Mouse (Mus musculus): ENCODE results near the gene Acot4.
"Not testable (repeated sequence)": the region's sequence is repeated elsewhere in the genome, so short reads cannot be mapped to it uniquely, and the experiment has no call there.

Gene Acot4

DNA sequence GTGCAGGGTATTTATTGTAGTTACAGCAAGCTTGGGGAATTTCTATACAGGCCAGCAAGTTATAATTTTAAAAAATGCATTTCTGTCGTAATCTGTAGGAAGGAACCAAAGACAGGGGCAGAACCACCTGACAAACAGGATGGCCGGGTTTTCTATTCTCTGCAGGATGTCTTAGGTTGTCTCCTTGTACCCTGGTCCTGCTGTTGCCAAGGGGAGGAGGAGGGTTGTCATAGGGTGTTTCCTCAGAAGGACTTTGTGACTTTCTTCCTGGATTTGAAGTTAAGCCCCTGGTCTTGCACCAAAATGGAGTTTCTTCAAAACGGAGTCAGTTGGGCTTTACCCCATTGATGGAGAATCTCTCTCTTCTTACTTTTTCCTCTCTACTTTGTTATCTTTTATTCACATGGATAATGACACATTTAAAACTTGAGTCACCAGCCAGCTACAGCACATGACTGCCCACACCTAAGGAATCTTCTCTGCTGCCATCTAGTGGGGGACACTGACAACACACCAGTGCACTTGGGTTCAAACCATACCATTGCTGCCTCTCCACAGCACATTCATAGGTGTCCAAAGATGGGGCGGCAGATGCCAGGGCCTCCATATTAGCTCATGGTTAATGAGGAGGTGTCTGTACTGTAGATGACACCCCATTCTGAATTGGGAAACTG is 7.4 kb upstream of the Acot4 start:
- peak; percentile 55 for DNase-seq (ENCODE audit: low read depth, low spot score)

DNA sequence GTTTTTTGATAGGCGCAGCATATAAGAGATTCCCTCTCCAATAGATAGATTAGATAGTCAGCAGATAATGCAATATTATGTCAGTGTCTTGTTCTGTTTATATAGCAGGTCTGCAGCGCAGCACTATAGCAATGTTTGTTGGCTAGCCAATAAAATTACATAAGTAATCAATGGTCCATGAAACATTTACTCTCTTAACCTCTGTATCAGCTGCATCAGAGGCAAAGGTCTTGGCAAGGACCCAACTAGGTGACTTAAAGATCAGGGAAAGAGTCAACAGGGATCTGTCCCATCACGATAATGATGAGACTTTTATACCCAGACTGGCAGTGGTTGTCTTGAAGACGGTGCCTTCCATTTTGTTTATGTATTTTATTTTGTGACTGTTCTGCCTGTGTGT is 5.3 kb upstream of the Acot4 start:
- DNase-seq (ENCODE audit: low read depth, low spot score): no peak

DNA sequence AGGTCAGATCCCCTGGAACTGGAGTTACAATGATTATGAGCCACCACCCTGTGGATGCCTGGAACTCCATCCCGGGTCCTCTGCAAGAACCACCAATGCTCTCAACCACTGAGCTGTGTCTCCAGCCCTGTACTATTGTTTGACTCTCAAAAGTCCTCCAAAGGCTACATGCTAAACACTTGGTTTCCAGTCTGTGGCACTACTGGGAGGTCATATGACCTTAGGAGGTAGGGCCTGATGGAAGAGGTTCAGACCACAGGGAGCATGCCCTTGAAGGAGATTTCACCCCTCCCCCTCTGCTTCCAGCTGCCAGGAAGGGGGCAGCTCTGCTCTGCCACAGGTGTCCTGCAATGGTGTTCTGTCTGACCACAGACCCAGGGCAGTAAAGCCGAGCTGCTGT is 4.9 kb upstream of the Acot4 start:
- not testable (repeated sequence) for DNase-seq (ENCODE audit: low read depth, low spot score)

DNA sequence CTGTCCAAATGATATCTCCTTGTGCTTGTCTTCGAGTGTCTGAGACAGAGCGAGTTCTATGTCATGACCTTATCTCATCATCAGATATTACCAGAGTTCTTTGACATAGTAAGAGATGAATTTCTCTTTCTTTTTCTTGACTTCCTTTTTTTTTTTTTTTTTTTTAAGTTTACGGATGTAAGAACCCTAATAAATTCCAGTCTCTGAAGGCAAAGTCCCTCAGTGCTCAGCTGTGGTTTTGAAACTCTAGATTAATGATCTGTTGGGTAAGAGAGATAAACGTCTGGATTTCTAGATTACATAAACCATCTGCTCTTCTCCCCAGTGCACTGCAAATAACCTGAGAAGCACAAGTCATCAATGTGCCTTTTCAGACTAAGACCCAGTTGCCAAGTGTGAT is 4.1 kb upstream of the Acot4 start:
- DNase-seq (ENCODE audit: low read depth, low spot score): no peak

DNA sequence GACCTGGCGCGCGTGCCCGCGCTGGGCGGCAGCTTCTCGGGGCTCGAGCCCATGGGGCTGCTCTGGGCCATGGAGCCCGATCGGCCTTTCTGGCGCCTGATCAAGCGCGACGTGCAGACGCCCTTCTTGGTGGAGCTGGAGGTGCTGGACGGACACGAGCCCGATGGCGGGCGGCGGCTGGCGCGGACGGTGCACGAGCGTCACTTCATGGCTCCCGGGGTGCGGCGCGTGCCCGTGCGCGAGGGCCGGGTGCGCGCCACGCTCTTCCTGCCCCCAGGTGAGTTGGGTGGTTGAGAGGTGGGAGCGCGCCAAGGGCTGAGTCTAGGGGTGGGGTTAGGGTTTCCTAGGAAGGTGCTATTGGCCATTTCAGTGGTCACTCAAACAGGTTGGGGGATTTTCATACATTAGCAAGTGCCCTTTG is 522 bp downstream of the Acot4 start, which contains the start of gene Gm49366:
Gene Gm49366, plus strand, starts transcription at position 245 of the 421 bp plus-strand sequence.
- not testable (repeated sequence) for DNase-seq (ENCODE audit: low read depth, low spot score)

DNA sequence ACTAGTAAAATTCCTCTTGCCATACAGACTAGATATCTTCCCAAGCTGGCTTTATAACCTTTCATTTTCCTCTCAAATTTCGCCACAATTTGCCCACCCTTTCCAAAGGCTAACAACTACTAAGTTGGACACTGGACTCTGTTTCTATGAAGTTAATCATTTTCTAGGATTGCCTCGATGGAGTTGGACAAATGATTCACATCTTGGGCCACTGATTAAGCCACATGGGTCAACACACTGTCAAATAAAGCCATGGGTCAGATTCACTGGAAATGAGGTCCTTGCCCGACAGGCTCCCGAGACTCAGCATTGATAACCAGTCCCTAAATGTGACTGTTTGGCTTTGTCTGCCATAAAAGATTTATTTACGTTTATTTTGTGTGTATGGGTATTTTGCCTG is 4.1 kb downstream of the Acot4 start:
- DNase-seq (ENCODE audit: low read depth, low spot score): no peak

DNA sequence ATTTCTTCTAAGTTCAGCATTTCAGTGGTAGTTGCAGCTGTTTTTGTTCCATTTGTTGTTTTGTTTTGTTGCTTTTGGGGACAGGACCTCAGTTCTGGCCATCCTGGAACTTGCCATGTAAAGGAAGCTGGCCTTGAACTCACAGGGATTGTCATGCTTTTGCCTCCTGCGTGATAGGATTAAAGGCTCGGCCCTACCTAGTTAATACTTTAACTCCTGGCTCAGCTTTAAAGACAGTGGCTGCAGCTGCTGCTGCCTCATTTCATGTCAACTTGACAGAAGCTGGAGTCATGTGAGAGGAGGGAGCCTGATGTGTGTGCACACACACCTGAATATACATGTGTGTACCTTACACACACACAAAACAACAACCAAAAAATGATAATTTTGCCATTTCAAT is 5.9 kb downstream of the Acot4 start:
- DNase-seq (ENCODE audit: low read depth, low spot score): no peak

DNA sequence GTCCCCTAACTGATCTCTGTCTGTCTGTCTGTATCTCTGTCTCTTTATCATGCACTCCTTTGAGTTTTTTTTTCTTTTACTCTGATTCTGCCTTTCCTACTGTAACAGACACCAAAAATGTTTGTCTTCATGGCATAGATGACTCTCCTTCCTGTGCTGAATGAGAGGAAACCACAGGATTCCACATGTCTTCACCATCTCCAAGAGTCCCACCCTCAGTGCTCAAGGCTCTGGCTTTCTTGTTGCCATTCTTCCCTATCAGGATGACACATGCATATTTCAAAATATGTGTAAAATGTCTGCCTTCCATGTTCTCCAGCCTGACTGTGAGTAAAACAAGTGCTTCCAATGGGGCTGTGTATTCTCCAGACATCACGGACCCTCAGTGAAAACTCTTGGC is 8.7 kb downstream of the Acot4 start:
- no peak for DNase-seq (ENCODE audit: low read depth, low spot score)

DNA sequence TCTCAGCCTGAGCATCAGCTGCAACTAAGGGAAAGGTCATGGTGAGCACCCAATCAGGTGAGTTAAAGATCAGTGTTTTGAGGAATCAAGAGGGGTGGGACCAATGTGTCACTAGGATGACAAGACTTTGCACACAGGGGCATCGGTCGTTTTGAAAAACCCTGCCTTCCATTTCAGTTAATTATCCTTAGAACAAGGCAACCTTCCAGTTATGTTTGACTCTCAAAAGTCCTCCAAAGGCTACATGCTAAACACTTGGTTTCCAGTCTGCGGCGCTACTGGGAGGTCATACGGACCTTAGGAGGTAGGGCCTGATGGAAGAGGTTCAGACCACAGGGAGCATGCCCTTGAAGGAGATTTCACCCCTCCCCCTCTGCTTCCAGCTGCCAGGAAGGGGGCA is 12.6 kb downstream of the Acot4 start:
- DNase-seq (ENCODE audit: low read depth, low spot score): not testable (repeated sequence)

DNA sequence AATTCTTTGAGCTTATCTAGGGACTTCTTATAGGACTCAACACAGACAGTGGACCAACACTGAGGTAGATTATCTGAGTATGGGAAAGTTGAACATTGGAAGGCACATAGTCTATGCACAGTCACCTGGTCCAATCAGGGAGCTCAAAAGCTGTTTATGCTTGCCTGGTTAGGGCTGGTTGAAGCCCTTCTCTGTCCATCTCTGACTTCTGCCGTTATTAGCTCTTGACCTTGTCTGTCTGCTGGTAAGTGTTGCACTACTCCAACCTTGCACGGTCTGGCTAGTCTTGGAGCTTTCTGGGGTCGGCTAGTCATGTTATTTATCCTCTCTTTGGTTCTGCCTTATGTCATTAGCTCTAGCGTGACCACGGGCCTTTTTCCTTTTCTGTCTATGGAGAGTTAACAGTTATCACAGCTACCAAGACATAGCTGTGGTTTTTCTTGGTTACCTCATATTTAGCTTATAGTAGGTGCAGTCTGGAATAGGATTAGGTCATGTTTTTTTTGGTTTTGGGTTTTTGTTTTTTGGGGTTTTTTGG is 13.8 kb downstream of the Acot4 start, which contains the start of gene Acot3:
Gene Acot3, plus strand, starts transcription at position 208 of the 538 bp plus-strand sequence.
- no peak for DNase-seq (ENCODE audit: low read depth, low spot score)

DNA sequence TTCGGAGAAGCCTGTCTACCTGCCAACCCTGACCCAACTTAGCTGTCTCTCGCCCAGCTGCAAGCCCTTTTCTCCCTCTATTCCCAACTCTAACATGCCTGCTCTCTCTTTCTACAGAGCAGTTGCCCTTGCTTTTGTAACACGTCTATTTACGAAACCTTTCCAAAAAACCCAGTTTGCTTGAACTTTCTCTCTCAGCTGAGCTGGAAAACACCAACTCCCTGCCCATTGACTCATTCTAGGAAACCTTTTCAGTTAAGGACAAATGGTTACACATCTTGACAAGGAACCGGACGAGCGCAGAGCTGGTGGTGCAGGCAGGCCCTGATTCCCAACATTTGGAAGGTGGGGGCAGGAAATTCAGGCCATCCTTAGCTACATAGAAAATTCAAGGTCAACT is 14.4 kb downstream of the Acot4 start:
- DNase-seq (ENCODE audit: low read depth, low spot score): no peak

DNA sequence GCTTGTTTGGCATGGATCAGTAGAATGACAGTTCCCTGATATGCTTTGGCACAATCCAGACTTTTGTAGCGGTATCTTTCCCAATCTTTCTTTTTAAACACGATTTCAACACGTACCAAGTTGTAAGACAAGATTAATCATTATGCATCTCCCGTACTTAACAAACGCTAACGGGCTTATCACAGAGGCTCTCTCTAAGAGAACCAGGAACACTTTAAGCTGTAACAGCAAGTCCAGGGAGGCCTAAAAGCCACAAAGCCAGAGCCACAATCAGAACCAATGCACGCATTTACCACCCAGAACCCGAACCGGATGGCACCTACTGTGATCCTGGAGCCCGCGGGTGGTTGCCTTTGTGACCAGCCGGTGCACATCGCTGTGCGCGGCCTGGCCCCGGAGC is 15.0 kb downstream of the Acot4 start:
- no peak for DNase-seq (ENCODE audit: low read depth, low spot score)

DNA sequence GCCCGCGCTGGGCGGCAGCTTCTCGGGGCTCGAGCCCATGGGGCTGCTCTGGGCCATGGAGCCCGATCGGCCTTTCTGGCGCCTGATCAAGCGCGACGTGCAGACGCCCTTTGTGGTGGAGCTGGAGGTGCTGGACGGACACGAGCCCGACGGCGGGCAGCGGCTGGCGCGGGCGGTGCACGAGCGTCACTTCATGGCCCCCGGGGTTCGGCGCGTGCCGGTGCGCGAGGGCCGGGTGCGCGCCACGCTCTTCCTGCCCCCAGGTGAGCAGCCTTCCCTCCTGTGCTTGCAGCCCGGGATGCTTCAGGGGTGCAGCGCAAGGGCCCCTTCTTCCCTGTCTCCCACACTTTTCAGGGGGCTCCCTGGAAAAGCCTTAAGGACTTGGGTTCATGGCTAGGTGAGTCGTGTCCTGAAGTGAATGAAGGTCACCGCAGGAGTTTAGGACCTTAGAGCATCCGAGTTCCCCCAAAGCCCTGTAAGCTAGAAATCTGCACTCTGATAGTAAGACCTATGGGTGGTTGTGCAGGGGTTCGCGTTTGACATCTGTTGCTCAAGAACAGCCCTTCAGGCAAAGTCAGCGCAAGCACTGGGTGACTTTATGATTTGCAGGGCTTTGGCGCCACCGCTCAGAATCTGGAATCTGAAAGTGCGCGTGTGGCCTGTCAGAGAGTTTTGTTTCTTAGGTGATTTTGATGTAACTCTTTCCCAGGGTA is 15.7 kb downstream of the Acot4 start:
- DNase-seq (ENCODE audit: low read depth, low spot score): no peak

DNA sequence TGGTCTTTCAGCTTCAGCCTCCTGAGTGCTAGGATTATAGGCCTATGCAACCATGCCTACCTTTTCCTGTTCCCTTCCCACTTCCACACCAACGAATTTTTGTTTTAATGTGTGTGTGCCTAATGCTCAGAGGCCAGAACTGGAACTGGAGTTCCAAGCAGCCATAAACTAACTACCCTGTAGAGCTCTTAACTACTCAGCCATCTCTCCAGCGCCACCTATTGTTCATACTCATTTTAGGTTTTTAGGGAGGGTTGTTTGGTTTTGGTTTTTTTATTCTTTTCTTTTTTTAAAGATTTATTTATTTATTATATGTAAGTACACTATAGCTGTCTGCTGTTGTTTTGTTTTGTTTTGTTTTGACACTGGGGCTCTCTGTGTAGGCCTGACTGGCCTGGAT is 22.8 kb downstream of the Acot4 start:
- no peak for DNase-seq (ENCODE audit: low read depth, low spot score)

DNA sequence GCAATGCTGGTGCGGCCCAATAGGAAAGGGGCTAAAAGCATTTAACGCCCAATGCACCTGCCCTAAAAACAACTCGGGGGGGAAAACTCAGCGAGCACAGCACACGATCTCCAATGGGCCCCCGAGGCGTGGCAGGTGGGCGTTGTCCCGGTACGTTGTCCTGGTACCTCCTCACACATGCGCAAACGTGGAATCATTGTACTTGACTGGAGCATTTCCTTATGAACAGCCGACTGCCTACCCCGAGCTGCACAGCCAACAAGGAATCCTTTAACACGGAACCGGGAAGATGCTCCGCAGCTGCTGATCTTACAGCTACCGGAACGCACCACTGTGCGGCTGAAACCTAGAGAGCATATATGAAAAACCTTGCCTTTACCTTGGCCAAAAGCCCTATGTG is 24.2 kb downstream of the Acot4 start:
- no peak for DNase-seq (ENCODE audit: low read depth, low spot score)

DNA sequence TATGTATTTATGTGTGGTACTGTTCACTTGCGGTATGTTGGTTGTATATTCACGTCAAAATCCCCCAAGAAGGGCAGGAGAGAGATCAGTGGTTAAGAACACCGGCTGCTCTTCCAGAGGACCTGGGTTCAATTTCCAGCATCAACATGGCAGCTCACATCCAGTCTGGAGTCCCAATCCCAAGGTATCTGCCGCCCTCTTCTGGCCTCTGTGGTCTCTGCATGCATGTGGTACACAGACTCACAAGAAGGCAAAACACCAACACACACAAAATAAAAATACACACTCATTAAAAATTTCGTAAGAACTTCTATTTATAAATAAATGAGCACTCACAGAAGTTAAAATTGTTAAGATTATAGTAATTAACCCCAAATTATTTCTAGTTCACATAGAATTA is 25.0 kb downstream of the Acot4 start:
- no peak for DNase-seq (ENCODE audit: low read depth, low spot score)

DNA sequence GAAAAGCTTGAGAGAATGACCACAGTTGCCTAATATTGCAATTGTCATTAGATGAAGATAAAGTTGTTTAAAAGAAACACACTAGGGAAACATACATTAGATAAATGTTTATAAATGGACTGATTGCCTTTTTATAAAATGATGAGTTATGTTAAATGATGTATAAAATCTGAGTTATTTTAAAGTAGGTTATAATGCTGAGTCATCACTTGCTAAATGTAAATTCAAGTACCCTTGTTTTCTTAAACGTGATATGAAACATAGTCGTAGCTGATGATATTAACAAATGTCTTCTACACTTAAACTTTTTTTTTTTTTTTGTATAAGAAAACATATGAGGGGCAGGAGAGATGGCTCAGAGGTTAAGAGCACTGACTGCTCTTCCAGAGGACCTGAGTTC is 25.7 kb downstream of the Acot4 start:
- no peak for DNase-seq (ENCODE audit: low read depth, low spot score)

DNA sequence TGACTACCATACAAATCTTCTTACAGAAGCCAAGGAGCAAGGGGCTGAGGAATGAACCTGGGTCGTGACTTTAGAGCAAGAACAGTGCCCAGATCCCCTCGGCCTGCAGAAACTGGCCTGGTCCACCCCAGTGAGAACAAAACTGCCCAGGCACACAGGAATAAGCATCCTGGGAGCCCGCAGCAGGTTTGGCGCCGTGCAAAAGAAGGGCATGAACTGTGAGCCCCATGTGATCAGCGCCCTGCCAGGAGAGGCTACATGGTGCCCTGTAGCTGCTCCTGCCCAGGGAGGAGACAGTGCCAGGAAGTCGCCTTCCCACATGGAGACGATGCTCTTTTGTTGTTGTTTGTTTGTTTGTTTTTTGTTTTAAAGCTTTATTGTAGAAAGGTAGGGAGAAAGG is 26.4 kb downstream of the Acot4 start:
- DNase-seq (ENCODE audit: low read depth, low spot score): no peak

DNA sequence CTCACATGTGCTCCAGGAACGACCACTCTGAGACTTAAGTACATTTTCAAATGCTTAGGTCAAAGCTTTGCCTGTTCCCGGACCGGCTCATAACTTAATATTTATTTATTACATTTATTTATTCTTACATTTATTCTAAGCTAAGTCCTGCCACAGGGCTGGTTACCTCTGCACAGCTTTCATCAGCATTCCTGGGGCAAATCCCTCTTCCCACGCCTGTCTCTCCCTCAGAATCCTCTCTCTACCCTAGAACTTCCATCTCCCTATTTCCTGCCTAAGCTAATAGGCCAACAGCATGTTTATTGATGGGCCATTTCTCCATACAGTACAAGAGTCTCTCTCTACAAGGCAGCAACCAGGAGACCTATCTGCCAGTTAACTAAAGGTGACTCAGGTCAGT is 29.6 kb downstream of the Acot4 start:
- no peak for DNase-seq (ENCODE audit: low read depth, low spot score)

DNA sequence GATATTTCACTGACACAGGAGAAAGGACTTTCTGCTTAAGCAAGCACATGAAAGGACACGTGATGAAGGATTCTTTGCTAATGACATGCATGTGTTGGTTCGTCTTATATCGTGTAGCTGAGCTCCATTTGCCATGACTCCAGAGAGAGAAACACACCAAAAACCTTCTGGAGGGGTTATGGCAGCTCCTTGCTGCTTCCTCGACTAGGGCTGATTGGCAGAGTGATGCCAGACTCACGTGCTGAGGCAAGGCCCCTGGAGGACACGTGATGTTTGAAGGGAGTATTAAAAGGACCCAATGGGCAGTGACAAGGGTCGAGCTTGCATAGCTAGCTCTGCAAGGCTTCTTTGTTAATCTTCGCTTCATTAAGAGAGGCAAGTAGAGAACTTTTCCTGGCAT is 30.1 kb downstream of the Acot4 start:
- DNase-seq (ENCODE audit: low read depth, low spot score): no peak

DNA sequence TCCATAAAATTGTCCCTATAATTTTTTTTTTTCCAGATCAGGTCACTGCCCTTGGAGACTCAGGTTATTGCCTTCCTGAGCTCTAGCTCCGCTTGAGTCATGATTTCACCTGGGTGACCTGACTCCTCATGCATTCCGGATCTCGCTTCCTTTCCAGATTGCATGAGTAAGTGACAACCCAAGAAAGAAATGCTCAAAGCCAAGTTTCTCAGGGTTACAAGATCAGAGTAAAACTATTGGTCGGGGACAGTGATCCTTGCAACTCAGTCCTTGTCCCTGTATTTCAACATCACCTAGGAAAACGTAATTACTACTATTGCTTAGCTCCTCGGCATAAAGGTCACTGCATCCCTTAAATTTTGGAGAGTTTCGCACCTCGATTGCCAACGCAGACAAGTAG is 30.8 kb downstream of the Acot4 start, which contains the start of gene Acot5:
Gene Acot5, plus strand, starts transcription at position 340 of the 400 bp plus-strand sequence.
- DNase-seq (ENCODE audit: low read depth, low spot score): no peak

DNA sequence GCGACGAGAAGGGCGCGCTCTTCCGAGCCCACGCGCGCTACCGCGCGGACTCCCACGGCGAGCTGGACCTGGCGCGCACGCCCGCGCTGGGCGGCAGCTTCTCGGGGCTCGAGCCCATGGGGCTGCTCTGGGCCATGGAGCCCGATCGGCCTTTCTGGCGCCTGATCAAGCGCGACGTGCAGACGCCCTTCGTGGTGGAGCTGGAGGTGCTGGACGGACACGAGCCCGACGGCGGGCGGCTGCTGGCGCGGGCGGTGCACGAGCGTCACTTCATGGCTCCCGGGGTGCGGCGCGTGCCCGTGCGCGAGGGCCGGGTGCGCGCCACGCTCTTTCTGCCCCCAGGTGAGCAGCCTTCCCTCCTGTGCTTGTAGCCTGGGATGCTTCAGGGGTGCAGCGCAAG is 31.4 kb downstream of the Acot4 start:
- DNase-seq (ENCODE audit: low read depth, low spot score): not testable (repeated sequence)

DNA sequence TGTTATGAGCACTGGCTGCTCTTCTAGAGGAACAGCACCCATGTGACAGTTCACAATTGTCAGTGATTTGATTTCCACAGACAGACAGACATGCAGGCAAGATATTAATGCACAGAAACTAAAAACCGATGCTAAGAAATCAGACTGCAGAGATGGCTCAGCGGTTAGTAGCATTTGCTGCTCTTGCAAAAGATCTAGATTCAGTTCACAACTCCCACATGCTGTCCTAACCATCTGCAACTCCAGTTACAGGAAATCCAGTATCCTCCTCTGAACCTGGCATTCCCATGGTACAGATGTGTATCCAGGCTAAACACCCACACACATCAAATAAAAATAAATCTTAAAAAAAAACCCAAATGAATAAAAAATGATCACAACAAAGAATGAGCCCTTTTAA is 33.5 kb downstream of the Acot4 start:
- DNase-seq (ENCODE audit: low read depth, low spot score): peak; percentile 91
